Mouse (Mus musculus) thymus, adult 18-20 months (tissue): ENCODE measurements around the gene Zswim1.
"Not testable (repeated sequence)": the region's sequence is repeated elsewhere in the genome, so short reads cannot be mapped to it uniquely, and the experiment has no call there.

Experiments
- DNase-seq, 2 experiments: peaks; one replicate each; pipeline ENCODE4 v3.0.0; 2022; ENCODE audit warnings: mixed read lengths in 2 of 2

Zswim1 gene

DNA sequence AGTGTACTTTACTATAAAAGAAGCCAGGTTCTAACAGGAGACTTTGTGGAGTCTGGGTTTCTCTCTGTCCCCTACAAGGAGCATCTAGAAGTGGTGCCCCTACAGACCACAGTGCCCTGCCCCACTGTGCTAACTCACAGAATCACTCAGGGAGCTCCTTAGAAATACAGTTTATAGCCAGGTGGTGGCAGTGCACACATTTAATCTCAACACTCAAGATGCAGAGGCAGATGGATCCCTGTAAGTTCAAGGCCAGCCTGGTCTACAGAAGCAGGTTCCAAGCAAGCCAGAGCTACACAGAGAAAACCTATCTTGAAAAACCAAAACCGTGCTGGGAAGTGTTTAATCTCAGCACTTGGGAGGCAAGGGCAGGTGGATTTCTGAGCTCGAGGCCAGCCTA lies 28.7 kb upstream of the Zswim1 start:
- DNase-seq, result no peak

DNA sequence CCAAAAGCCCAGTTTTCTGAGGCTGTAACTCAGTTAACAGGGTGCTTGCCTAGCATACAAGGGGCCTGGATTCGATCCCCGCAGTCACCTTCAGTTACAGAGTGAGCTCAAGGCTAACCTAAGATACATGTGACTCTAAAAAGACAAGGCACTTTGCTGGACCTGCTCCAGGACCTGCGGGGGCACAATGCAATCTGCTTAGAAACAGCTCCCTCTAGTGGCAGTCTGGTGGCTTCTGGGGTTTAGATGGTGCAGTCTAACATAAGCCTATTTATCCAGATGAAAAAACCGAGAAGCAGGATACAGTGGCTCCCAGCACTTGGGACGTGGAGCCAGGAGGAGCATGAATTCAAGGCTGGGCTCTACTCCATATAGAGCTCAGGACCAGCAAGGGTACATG lies 28.2 kb upstream of the Zswim1 start:
- DNase-seq, result peak; percentile 21 to 52

DNA sequence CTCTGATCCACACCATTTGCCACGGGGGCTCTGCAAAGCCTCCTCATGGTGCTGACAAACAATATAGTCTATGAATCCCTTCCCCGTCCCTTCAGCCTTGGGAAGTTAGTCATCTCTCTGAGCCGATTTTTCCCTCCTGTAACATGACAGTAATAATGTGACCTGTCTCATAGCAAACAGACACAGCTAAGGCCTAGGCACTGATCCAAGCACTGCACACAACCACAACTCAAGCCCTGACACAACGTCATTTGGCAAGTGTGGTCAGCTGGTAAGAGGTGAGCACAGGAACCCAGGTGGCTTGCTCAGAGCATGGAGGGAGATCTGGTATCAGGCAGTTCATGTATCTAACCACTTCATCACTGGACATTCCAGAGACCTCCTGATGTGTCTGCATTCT lies 26.6 kb upstream of the Zswim1 start:
- no peak for DNase-seq

DNA sequence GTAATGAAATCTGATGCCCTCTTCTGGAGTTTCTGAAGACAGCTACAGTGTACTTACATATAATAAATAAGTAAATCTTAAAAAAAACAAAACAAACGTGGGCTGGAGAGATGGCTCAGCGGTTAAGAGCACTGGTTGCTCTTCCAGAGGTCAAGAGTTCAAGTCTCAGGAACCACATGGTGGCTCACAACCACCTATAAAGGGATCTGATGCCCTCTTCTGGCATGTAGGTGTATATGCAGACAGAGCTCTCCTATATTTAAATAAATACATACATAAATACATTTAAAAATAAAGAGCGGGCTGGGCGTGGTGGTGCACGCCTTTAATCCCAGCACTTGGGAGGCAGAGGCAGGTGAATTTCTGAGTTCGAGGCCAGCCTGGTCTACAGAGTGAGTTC lies 23.9 kb upstream of the Zswim1 start:
- not testable (repeated sequence) for DNase-seq

DNA sequence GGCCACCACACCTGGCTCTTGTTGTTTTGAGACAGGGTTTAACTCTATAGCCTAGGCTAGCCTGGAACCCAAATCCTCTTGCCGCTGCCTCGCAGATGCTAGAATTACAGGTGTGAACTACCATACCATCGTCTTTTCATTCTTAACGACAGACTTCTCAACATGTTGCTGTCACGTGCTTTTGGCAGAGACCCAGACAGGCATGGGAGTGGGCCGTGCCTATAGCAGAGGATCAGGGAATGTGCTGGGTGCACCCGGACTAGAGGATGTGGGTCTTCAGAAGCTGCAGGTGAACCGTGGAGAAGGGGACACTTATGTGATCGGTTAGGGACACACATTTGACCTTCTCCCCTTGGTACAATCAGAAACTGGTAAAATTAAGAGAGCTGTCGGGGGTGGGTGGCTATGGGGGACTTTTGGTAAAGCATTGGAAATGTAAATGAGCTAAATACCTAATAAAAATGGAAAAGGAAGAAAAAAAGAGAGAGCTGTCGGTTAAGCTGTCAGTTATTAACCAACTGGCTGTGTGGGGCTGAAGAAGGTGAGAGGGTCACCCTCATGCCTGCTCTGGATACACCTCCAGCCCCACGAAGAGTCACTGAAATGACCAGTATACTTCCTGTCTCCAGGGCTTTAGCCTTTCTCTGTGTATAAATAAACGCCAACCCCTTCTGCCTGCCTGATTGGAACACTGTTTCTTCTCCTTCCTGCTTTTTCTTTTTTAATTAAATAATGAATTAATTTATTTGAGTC lies 22.1 kb upstream of the Zswim1 start:
- DNase-seq, result no peak

DNA sequence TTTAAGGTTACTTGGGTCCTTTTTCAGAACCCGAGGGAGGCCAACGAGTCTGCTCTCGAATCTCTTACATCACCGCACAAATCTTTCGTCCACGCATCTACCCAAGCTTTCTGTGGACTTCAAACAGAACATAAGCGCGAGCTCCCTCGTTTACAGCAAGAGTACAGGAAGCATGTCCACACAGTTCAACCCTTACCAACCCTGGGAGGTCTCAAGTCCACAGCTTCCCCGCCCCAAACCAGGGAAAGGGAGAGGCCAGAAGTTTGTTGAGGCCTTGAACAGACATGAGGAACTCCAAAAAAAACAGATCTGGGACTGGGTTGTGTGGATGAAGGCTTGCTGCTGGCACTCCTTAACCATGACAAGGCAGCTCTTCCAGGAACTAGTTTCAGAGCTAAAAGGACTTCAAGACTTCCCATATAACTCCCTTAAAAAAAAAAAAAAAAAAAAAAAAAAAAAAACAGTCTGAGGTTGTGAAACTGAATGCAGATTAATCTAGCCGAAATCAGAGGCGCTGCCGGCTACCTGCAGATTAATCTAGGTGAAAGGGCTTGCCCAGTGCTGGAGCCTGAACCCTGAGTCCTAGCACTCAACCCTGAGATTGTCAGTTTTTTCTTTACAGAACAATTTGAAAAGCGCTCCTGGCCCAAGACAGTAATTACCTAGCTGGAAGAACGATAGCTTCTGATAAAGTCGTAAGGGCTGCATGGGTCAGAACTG lies 19.1 kb upstream of the Zswim1 start:
- DNase-seq, result no peak

DNA sequence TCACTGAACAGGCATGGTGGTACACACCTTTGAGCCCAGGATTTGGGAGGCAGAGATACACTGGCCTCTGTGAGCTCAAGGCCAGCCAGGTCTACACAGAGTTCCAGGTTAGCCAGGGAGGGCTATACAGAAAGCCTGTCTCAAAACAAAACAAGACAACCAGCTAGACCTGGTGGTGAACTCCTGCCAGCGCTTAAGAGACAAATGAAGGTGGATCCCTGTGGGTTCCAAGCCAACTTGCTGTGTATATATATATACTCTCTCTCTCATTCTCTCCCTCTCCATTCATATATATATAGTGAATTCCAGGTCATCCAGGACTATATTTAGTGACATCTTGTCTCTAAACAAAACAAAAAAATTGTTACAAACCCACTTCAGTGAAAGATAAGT lies 18.6 kb upstream of the Zswim1 start:
- DNase-seq, result no peak

DNA sequence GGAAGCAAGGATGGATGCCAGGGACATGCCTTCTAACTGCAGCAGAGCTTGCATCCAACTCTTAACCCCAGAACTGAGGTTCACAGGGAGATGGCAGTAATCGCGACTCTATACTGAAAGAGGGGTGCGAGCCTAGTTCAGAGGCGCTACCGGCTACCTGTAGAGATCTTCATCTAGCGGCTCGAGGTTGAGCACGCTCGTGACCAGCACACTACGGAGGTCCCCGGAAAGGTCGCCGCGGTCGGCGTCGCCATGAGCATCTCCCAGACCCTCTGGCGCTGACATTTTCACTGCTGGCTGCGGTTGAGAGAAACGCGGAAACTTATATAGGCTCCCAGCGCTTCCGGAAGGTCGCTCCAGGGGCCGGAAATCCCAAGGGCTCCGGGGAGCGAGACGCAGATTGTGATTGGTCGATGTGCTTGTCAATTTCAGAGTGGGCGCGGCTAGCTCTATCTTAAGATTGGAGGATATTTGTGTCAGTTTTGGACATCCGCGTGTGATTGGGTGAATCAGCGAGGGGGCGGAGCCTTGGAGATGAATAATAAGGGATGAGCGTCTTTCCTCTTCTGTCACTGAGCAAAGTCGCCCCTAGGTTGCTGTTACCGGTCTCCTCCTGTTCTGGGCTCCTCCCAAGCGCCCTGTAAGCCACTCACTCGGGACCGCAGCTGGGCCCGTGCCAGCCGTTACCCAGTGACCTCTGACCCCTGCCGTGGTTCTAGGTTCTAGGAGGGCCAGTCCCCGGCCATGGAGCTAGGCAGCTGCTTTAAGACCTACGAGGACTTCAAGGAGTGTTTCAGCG lies 17.8 kb upstream of the Zswim1 start, which contains the start of the genes Acot8 and Zswim3:
Acot8 (minus strand) TSS at position 350 of the 799 bp plus-strand sequence.
Zswim3 (plus strand) TSS at position 566 of the 799 bp plus-strand sequence.
- peak; percentile 94 to 99 for DNase-seq

DNA sequence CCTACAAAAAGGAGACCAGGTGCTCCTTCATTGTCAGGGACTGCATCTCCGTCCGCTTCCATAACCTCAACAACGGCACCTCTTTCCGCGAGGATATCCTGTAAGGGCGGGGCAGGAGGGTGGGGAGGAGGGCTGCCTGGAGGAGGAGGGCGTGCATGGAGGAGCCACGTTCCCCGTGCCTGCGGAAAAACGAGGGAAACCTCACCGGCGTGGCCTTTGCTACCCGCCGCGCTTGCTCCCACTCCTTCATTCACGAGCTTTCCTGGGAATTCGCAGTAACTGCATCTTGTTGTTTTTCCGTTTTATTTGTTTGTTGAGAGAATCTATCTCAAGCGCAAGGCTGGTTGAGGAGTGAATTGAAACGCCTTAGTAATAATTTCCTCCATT lies 17.2 kb upstream of the Zswim1 start:
- DNase-seq, result no peak

DNA sequence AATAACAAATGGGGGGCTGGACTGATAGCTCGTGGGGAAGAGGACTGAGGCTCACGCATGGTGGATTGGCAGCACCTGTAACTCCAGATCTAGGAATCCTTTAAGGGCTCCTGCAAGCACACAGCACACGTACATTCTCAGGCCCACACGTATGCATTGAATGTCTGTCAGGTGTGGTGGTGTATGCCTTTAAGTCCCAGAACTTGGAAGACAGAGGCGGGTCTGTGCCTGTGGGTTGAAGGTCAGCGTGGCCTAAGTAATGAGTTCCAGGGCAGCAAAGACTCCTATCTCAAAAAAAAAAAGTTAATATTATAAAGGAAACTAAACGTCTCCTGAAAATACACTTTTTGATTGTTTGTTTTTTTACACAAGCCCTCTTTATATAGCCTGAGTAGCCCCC lies 15.9 kb upstream of the Zswim1 start:
- no peak for DNase-seq

DNA sequence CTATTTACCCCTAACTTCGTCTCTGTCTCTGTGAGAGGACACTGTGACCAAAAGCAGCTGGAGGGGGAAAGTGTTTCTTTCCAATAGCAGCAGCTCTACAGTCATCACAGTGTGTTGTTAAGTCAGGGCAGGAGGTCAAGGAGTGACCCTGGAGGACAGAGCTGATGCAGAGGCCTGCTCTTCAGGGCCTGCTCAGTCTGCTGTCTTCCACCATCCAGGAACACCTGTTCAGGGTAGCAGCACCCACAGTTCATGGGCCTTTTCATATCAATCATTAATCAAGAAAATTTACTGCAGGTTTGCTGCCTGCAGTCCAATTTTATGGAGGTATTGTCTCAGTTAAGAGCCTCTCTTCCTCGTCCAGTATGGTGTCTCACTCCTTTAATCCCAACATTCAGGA lies 8.9 kb upstream of the Zswim1 start:
- DNase-seq, result no peak

DNA sequence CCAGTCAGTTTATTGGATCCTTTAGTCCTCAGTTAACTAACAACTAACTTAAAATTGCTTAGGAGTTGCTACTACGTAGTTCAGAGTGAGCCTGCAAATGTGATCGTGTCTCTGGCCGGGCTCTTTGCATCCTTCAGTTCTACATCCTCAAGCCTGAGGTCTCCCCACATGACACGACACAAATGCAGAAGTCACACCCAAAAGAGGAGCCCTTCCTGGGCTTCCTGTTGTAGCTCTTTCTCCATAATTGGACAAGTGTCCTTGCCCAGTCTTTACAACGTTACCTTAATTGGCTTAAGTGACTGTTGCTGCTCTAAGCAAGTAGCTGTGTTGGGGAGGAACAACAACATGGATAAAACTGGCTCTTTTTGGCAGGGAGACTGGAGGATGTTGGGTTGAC lies 7.1 kb upstream of the Zswim1 start:
- no peak for DNase-seq

DNA sequence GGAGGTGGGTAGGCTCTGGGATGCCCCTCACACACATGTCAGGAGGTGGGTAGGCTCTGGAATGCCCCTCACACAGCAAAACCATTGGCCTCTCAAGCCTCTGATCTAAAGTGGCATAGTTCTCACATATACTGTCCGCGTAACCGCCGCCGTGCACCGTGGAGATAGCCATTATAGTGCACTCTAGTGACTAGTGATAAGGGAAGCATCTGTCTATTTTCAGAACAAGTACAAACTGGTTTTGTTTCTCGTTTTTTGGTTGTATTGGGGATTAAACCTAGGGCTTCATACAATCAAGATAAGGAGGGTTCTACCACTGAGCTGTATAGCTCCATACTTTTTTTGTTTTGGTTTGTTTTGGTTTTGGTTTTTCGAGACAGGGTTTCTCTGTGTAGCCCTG lies 6.7 kb upstream of the Zswim1 start:
- no peak for DNase-seq

DNA sequence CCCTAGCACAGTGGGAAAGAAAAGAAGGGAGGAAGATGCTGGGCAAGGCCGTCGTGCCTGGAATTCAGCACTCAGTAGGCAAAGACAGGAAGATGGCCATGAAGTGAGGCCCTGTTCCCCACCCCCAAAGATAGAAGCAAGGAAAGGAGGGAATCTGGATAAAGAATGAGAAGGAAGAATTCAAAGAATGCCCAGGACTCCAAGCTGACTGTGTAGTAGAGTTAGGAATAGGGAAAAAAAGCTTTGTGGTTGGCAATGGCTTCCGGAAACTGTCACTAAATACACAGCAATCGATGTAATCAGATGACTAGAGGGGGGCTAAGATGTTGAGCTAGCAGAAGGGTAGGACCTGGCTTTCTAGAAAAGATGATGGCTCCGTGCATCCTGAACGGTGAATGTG lies 5.3 kb upstream of the Zswim1 start:
- DNase-seq, result no peak

DNA sequence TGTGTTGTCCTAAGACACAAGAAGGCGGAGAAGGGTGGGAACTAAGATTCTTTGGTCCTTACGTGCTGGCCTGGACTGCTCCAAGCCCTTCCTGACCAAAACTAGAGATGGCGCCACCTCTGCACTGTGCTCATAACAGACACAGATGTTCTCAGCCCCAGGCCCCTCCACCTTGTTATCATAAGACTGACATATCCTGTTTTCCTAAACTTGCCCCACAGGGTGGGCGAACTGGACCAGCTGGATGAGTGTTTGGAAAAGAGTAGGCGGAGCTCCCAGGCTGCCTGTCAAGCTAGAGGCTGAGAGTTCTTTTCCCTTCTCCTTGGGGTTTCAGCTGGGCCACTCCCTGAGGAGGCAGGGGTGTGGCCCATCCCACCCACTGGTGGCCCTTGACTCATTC lies 4.8 kb upstream of the Zswim1 start:
- no peak for DNase-seq

DNA sequence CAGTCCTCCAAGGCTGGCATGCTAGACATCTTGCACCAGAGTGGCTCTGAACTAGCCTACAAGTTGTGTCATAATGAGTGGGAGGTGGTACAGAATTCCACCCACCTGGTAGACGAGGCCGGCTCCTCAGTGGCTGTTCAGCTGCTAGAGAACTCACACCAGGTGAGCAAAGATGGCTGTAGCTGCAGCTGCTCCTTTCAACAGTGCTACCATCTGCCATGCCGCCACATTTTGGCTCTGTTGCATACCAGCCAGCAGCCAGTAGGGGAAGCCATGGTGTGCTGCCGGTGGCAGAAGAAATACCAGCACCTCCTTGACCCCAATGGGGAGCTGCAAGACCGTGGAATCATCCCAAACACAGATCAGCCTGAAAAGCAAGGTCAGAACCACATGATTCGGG lies 1.4 kb upstream of the Zswim1 start:
- DNase-seq, result no peak

DNA sequence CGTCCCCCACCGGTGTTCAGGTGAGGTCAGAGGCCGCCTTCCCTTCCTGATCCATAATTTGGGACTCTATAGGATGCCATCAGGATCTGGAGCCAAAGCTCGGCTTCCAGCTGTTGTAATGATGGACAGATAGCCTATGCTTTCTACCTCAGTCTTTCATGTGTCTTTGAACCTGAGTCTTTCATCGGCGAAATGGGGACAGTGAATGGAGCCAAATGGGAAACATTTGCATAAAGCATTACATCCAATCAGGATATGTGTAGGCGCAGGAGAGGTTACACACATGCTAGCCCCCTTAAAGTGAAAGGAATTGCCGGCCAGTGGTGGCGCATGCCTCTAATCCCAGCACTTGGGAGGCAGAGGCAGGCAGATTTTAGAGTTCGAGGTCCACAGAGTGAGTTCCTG lies 697 bp downstream of the Zswim1 start:
- no peak for DNase-seq

DNA sequence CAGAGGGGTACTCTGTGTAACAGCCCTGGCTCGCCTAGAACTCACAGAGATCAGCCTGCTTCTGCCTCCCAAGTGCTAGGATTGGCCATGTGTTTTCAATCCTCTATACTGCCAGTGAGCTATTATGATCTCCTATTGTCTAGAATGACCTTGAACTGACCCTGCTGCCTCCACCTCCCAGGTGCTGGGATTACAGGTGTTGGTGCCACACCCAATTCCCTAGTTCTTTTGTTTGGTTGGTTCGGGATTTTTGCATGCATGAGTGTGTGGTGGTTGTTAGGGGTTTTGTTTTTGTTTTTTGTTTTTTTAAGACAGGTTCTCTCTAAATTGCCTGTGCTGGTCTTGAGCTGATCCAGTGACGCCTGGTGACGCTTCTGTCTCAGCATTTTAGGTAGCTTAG lies 1.5 kb downstream of the Zswim1 start:
- no peak for DNase-seq

DNA sequence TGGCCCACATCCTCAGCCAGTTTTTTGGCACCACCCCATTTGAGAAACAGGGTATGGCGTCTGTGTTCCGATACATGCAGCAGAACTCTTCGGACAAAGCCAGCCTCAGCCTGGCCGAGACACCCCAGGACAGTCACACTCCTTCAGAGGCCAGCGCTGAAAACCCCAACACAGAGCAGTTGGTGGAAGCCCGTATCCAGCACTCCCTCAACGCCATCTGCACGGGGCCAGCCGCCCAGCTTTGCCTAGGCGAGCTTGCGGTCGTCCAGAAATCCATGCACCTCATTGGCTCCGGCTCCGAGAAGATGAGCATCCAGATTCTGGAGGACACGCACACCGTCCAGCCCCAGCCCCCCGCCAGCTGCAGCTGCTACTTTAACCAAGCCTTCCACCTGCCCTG lies 3.0 kb downstream of the Zswim1 start:
- no peak for DNase-seq

DNA sequence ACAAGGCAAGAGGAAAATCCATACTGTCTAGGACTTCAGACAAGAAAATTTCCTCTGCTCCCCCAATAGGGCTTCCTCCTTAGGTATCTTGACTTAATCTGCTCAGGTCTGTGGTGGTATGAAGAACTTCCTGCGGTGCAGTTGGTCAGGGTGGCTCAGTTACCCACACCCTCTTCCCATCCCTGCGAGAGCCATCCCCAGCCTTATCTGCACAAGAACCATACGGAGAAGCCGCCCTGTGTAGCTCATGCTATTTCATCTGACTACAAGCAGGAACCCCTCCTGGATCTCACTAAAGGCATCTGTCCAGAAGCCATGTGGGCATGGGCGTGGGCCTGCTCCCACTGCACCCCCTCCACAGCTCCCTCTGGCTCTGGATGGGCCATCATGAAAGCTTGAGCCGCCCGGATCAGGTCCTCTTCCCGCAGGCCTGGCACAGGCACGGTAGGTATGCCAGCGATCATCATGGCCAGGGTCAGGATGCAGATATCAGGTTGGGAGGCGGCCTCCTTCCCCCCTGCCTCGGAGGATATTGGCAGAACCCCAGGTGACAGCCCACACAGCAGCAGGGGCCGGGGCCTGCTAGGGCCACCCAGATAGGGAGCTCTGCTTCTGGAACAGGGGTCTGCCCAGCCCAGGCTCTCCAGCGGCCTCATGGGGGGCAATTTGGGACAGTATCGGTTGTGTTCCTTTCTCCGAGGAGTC lies 4.8 kb downstream of the Zswim1 start:
- DNase-seq, result no peak

DNA sequence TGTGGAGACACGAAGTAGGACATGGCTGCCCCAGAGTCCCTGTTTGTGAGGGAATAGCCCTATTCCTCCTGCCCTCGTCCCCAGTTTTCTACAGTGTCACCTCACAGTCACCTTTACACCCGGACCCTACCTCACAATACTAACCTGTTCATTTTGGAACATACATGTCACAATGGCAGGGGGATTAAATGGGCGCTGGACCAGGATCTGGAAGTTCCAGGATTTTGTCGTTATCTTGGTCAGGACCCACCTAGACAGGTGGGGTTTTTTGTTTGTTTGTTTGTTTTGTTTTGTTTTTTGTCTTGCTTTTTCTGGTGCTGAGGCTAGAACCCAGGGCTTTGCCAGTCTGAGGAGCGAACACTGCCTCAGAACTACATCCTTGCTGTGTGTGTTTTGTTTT lies 6.0 kb downstream of the Zswim1 start, which contains the start of gene Spata25:
Spata25 (minus strand) TSS at position 101 of the 400 bp plus-strand sequence.
- DNase-seq, result no peak

DNA sequence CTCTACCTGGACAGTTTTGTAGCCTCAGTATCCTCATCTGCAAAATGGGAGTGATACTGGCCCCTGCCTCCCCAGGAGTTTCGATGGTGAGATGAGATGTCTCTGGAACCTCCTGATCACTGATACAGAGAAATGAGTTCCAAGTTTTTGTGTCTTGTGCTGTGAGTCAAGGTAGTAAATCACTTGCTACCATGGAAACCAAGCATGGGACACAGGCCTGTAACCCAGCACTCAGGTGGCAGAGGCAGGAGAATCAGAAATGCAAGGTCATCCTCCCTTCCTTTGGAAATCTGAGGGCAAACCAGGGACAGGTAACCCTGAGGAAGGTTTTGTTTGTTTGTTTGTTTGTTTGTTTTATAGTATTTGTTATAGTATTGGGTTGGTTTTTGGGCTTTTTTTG lies 6.6 kb downstream of the Zswim1 start:
- no peak for DNase-seq

DNA sequence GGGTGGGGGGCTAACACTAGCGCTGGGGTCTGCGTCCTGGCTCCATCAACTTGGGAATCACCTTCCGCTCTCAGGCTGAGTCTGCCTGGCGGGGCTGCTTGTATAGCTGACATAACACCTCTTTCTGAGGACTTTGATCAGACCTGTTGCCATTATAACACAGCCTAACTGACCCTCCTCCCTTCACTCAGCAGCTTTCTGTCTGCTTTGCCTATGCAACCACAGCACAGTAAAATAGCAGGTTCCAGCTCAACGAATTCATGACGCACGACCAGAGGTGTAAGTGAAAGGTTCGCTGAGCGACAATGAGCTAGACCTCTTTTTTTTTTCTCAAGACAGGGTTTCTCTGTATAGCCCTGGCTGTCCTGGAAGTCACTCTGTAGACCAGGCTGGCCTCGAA lies 8.5 kb downstream of the Zswim1 start:
- no peak for DNase-seq
